Mouse (Mus musculus): ENCODE results near the gene Syne1.
A peak's percentile ranks its signal among the peaks of the same experiment; 100 is the strongest.

Gene Syne1

GRCm38 (mm10) chr10:5197356-5197755 lies 353.9 kb downstream of the Syne1 start:
- no peak for DNase-seq (ENCODE audit: low spot score)

GRCm38 (mm10) chr10:5196267-5196666 lies 355.0 kb downstream of the Syne1 start:
- no peak for DNase-seq (ENCODE audit: low spot score)

DNA sequence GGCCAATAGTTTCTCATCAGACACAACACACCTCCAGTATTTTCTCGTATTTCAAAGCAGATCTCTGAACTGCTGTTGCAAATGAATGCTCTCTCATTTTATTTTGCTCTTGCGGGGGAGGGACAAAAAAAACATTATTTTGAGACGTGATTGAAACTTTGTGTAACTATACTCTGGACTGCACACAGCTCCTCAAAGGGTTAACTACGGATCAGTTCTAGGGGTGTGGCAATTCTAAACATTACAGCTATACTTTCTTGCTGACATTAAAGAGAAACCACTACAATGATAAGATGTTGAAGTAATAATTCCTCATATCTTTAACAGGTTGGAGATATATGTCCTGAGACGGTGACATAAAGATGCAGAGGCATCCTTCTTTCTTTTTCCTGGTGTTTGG lies 356.0 kb downstream of the Syne1 start:
- DNase-seq (ENCODE audit: low spot score) = no peak

DNA sequence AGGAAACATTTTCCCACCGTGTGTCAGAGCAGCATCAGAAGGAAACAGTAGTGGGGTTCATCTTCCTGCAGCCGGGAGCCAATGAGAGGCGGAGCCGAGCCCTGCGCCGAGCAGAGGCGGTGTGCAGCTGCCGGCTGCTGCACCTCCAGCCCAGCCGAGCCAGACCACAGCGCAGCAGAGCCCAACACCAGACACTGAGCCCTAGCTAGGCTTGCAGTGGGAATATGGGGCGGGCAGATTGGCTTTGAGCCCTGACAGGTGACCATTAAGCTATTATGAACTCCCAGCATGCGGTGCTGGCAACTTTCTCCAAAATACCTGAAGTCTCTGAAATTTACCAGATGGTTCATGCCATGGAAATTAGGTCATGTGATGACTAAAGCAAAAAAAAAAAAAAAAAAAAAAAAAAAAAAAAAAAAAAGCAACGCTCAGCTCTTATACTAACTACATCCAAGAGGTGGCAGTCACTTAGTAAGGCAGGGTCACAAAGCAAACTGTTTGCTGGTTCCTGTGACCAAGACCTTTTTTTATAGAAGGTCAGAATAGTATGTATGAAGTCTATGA lies 356.5 kb downstream of the Syne1 start:
- DNase-seq (ENCODE audit: low spot score) = peak; percentile 75

DNA sequence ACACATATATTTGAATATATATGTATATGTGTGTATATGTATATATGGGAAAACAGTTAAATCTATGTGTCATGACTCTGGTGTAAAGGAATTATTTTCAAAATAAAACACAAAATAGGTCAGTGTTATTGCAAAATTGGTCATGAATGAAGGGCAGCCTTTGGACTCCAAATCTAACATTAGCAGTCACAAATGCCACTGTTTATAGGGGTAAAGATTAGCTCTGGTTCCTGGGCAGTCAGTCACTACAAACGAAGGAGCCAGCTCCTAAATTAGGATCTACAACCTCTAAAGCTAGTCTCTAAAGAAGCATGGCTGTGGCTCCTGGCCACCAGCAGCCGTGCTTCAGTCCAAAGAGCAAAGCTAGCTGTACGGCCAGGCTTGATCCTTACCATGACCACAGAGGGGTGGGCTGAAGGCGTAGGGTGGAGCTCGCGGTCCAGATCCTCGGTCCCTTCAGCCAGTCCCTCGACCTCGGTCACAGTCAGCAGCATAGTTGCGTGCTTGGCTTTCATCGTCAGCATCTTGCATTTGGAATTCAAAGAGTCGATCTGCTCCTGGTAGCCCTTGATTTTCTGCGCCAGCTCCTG lies 357.1 kb downstream of the Syne1 start:
- DNase-seq (ENCODE audit: low spot score) = no peak

GRCm38 (mm10) chr10:5192861-5193490 lies 358.3 kb downstream of the Syne1 start:
- DNase-seq (ENCODE audit: low spot score) = no peak

DNA sequence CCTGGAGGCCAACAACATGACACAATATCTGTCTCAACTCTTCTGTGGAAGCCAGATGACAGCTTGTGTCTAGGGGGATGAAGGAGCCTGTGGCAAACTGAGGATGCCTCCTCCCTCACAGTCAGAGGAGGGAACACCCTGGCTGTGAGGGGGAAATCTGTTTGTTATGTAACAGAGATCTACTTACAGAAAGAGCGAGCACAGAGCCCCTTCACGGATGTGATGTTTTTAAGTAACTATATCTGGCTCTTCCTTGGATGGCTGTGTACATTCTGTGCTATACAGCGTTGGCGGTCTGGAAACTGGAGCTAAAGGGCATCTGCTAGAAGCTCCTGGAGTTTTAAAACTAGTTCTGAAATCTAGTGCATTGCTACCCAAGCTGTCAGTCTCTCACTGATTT lies 360.5 kb downstream of the Syne1 start:
- DNase-seq (ENCODE audit: low spot score) = no peak

DNA sequence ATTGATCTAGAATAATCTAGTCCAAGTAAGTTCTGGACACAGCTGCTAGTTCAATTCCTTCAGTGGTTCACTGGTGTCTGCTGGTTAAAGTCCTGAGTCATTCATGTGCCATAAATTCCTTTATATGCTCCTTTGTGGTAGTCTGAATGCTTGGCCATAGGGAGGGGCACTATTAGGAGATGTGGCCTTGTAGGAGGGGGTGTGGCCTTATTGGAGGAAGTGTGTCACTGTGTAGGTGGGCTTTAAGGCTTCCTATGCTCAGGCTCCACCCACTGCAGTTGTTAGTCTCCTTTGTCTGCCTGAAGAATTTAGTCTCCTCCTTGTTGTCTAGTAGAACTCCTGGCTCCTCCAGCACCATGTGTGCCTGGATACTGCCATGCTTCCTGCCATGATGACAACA lies 362.4 kb downstream of the Syne1 start:
- no peak for DNase-seq (ENCODE audit: low spot score)

DNA sequence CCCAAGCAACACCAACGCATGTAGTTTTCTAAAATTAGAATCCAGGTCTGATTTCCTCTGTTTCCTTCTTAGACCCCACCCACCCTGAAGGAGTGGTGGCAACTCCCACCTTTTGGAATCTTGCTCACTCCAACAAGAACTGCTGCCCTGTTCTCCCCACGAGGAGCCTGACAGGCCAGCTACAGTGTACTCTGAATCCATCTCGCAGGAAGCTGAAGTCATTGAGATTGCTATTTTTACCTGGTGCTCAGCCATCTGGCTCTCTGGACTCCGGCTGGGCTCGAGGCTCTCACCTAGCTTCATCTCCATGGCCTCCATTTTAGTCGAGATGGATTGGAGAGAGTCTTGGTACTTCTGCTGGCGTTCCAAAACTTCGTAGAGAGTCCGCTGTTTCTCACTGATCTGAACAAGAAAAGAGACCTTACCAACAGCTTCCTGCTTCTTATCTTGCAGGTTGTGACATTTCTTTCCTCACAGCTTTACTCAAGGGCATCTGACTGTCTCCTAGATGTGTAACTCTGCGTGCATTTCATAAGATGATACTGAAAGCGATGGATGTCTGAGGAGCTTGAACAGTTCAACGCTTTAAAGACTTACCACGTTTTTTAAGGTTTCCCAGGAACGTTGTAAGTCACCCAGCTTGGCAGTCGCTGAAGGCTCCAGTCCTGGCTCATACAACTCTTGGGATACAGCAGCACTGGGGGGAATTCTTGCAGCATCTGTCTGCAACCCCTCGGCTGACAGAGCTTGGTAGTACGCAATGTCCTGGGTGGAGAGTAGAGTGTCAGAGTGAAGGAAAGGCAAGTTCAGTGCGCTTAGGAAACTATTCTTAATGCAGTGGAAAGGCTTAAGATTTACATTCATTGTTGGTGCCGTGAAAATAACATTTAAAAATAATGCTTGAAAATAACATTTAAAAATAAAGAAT lies 365.9 kb downstream of the Syne1 start:
- no peak for DNase-seq (ENCODE audit: low spot score)

GRCm38 (mm10) chr10:5181771-5182176 lies 369.5 kb downstream of the Syne1 start:
- no peak for DNase-seq (ENCODE audit: low spot score)

- DNase-seq (ENCODE audit: low spot score) = no peak
These were observed 371.4 kb downstream of the Syne1 start for GRCm38 (mm10) chr10:5179891-5180290.

- DNase-seq (ENCODE audit: low spot score) = no peak
These were observed 373.8 kb downstream of the Syne1 start for GRCm38 (mm10) chr10:5177446-5178015.

- DNase-seq (ENCODE audit: low spot score) = no peak
These were observed 374.9 kb downstream of the Syne1 start for GRCm38 (mm10) chr10:5176371-5176770.

- no peak for DNase-seq (ENCODE audit: low spot score)
These were observed 380.9 kb downstream of the Syne1 start for GRCm38 (mm10) chr10:5170425-5170824.

- DNase-seq (ENCODE audit: low spot score) = no peak
These were observed 383.8 kb downstream of the Syne1 start for GRCm38 (mm10) chr10:5167481-5167880.

- no peak for DNase-seq (ENCODE audit: low spot score)
These were observed 385.8 kb downstream of the Syne1 start for GRCm38 (mm10) chr10:5165439-5165838.

DNA sequence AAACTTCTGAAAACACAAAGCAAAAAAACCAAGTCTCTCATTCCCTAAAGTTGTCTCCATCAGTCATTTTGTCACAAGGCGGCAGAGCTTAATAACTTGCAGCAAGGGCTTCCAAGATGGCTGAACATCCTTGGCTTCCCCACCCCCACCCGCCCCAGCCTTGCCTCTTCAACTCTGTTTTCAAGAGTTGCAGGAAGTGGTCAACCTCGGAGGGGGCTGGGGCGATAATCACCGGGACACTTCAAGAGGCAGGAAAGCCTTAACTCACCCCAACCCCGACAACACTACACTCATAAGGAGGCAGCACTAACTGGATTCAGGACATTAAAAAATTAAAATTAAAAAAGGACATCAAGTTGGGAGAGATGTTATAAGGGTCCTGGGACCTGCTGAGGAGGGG lies 387.5 kb downstream of the Syne1 start:
- no peak for DNase-seq (ENCODE audit: low spot score)

- no peak for DNase-seq (ENCODE audit: low spot score)
These were observed 388.0 kb downstream of the Syne1 start for GRCm38 (mm10) chr10:5163286-5163685.

DNA sequence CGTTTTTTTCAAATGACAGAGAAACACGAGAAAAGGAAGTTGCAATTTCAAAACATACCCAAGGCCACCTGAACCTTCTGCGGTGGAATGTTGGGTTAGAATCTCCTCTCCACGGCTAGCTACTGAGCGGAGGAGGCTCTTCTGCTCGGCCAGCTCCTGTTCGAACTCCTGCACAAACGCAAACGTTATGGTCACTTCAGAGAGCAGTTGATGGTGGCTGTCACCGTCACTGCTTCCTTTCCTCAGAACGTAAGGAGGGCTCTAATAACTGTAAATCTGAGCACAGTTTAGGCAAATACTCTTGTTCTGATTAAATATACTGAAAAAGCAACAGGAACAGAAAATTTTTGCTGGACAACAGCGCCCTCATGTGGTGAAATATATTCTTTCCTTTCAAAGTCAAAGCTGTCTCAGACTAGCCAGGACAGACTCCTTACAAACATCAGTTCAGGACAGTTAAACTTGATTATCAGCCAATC lies 389.8 kb downstream of the Syne1 start:
- peak; percentile 6 for DNase-seq (ENCODE audit: low spot score)

DNA sequence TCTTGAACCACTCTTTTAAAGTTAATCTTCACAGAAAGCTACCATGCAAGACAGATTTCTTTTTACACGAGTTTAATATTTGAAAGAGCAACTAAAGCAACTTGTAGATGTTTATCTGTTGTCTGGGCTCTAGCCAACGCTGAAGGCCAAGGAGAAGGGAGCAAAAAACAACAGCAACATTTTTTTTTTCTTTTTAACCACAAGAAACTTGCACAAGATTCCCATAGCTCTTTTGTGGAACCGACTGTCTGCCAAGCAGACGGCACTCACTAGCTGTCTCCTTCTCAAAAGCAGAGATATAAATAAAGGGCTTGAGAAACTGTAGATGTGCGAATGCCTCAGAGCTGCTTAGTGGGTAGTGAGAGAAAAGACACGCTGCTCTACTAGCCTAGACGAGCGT lies 391.6 kb downstream of the Syne1 start:
- no peak for DNase-seq (ENCODE audit: low spot score)

- no peak for DNase-seq (ENCODE audit: low spot score)
These were observed 398.2 kb downstream of the Syne1 start for GRCm38 (mm10) chr10:5153047-5153446.

DNA sequence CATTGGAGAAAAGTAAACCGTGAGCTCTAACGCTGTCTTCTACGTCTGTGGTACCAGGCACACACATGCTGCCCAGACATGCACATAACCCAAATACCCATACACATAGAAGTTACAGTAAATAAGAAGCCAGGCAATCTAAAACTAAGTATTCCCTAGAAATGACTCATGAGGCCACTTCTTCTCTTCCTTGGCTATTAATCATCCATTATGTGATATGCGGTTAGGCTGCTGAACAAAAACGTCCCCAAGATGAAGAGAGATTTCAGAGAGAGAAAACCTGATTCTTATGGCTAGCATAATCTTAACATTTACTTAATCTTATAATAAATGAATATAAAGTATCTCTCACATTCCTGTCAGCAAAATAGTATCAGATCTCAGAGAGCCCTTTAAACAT lies 409.8 kb downstream of the Syne1 start:
- DNase-seq (ENCODE audit: low spot score) = no peak
